Mouse (Mus musculus): Measurements from ENCODE around the gene Wnt2b. TPM values are rescaled to one million over a fixed set of nuclear protein-coding genes. Genes with fewer than 3 reads are reported as not detected.

Wnt2b gene
- polyA plus RNA-seq, 1 experiment = 4.0 TPM

DNA sequence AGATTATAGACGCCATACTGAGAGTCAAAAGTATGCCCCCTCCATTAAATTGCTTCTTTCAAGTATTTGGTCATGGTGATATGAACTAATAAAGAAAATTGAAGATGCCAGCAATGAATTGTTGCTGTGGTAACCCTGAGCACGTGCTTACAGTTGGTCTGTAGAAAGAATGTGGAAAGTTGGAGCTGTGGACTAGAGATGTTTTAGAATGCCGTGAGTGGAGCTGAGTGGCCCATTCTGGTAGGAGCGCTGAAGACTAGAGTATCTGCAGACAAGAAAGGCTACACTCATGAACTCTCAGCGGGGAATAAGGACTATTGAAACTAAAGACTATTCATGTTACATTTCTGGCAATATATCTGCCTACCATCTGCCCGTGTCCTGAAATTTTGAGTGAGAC is 52.5 kb downstream of the Wnt2b start:
- 93% methylated on average over 6 of the region's 6 CpGs for WGBS

DNA sequence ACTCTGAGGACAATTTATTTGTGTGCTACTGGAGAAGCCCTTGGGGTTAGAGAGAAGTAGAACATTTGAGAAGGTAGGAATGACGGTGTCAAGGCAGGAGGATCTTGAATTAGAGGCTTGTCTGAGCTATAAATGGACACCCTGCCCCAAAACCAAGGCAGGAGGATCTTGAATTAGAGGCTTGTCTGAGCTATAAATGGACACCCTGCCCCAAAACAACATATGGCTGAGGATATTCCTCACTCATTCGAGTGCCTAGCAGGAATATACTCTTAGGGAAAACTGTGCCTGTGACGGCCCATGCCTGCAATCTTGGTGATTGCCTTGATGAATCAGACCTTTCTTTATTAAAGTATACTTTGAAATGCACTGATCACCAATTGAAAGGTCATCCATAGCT is 55.7 kb downstream of the Wnt2b start:
- 93% methylated on average over 3 of the region's 3 CpGs for WGBS
- DNase-seq (ENCODE audit: low read depth, low spot score) = no peak

More for the DNA sequence above, 52.5 kb downstream of the Wnt2b start:
- DNase-seq (ENCODE audit: low read depth, low spot score) = no peak

DNA sequence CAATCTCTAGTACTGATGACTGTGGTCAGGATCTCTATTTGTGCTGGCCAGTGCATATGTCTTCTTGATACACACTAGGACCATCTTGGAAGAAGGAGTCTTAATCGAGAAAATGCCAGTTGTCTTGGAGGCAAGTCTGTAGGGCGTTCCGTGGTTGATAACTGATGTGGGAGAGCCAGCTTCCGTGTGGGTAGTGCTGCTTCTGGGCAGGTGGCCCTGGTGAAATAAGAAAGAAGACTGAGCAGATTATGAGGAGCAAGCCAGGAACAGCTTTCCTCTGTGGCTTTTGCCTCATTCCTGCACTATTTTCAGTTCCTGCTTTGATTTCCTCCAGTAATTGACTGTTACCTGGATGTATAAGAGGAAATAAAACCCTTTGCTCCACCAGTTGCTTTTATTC is 56.3 kb downstream of the Wnt2b start:
- no peak for DNase-seq (ENCODE audit: low read depth, low spot score)
- WGBS = 88% methylated on average over 4 of the region's 4 CpGs

DNA sequence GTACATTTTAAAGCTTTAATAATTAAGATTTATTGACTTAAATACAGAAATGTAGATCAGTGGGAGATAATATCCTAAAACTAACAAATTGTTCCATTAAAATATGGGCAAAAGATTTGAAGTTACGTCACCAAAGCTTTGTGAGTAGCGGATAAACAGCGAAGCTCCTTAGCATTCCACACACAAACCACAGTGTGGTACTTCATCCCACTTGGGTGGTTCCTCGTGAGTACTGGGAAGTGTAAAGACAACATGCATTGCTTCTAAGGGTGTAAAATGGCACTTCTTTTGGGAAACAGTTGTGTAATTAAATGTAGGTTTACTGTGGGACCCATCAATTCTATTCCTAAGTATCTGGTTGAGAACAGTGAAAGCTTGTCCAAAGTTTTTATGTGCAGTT is 60.6 kb downstream of the Wnt2b start:
- DNase-seq (ENCODE audit: low read depth, low spot score) = no peak
- 90% methylated on average over 4 of the region's 4 CpGs for WGBS

DNA sequence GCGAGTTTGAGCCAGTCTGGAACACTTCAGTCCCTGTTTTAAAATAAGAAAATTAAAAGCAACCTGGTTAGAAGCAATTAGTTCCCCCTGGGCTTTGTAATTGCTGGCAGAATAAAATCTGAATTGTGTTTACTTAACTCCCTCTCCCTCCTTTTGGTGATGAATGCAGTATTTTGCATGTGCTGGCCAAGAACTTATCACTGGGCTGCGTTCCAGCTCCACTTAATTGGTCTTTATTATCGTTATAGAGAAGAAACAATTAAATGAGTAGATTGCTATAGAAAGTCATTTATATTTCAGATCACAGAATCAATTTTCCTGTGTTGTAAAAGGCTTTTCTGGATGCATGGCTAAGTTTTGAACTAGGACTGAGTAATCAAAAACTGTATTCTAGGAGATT is 65.6 kb downstream of the Wnt2b start:
- WGBS = 76% methylated on average over 3 of the region's 3 CpGs
- no peak for DNase-seq (ENCODE audit: low read depth, low spot score)

Other genes with a start within 250 kb of the Wnt2b start
- gene Ppm1j, start 180.9 kb downstream of the Wnt2b start, polyA plus RNA-seq (2012; rRNA removed) = 9.0 and 9.6 TPM in 2 replicates
- 0.07 and 0.59 TPM in 2 replicates for gene Fam19a3, start 180.1 kb downstream of the Wnt2b start, polyA plus RNA-seq (2012; rRNA removed)
- gene Rhoc, start 173.5 kb downstream of the Wnt2b start, polyA plus RNA-seq (2012; rRNA removed) = 142 and 143 TPM in 2 replicates
- 20.0 and 44.6 TPM in 2 replicates for gene Mov10, start 143.4 kb downstream of the Wnt2b start, polyA plus RNA-seq (2012; rRNA removed)
- gene St7l, start 97.9 kb downstream of the Wnt2b start, polyA plus RNA-seq (2012; rRNA removed) = 5.6 and 7.3 TPM in 2 replicates
- gene Capza1, start 97.4 kb downstream of the Wnt2b start, polyA plus RNA-seq (2012; rRNA removed) = 47.8 and 53.7 TPM in 2 replicates
- gene Cttnbp2nl, start 91.2 kb upstream of the Wnt2b start, polyA plus RNA-seq (2012; rRNA removed) = 4.2 and 4.7 TPM in 2 replicates
- not detected in 2 replicates for gene 4930564D02Rik, start 104.9 kb upstream of the Wnt2b start, polyA plus RNA-seq (2012; rRNA removed)

Measured in large intestine, adult 2 months (tissue).